Mouse (Mus musculus) heart, adult 2 months (tissue): ENCODE results near the gene Vmn1r197.

Experiments used
- CTCF ChIP-seq: fragments of 200-600 bp; IDR thresholded peaks from 2 replicates; pipeline ENCODE4 v1.8.1; 2022; ENCODE audit warnings: antibody characterized with exemption, mild to moderate bottlenecking, moderate library complexity
- EP300 ChIP-seq: fragments of 200-500 bp; IDR thresholded peaks from 2 replicates; pipeline ENCODE4 v1.6.1; 2011; ENCODE audit warnings: low read depth, low read length, control low read depth; ENCODE audit not compliant: insufficient read depth

- TF ChIP-seq CTCF (no peak), EP300 (no peak)
These were observed 4.3 kb upstream of the Vmn1r197 start for GRCm38 (mm10) chr13:22320091-22320490.
